Mouse (Mus musculus) large intestine, adult 2 months (tissue): ENCODE measurements around the gene Omp. TPM values are rescaled to one million over a fixed set of nuclear protein-coding genes. Genes with fewer than 3 reads are reported as not detected.
"Not testable (repeated sequence)": the region's sequence is repeated elsewhere in the genome, so short reads cannot be mapped to it uniquely, and the experiment has no call there.

ENCODE experiments used
- DNase-seq: peaks from one replicate; pipeline ENCODE4 v3.0.0-alpha.2; 2012; ENCODE audit warnings: low read depth, low spot score
- WGBS: fragments of 180-500 bp; shearing (Covaris S2); methylation state at CpG from one replicate; pipeline ENCODE4 v1.1.7; 2018; 5-methylcytosine and 5-hydroxymethylcytosine counted together
- polyA plus RNA-seq: library from polyadenylated mRNA; depleted of rRNA; stranded (reverse); fragments of >200 nt; gene quantifications from 2 replicates; pipeline ENCODE4 v1.2.3, GENCODE M21; 2012; rRNA removed

Omp gene
- polyA plus RNA-seq = 0.88 and 0.94 TPM in 2 replicates

DNA sequence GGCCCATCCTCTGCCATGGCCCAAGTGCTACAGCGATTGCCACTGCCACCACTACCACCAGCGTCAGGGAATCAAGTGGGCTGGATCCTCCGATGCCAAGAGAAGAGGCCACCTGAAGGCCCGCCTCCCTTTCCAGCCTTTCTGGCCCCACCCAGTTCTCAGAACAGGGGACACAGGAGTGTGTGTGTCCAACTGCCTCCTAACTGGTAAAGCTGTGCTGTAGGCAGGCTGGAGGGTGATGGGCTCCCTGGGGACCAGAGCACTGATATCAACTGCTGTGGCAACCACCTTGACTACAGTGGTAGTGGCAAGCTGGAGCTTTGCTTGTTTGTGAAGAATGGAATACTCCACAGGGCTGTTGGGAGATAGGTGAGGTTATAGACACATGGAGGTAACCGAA, at the start of gene Omp:
Gene Omp (minus strand): TSS at position 101 of the 400 bp plus-strand sequence.
- WGBS = 80% methylated on average over 5 of the region's 5 CpGs
- no peak for DNase-seq

DNA sequence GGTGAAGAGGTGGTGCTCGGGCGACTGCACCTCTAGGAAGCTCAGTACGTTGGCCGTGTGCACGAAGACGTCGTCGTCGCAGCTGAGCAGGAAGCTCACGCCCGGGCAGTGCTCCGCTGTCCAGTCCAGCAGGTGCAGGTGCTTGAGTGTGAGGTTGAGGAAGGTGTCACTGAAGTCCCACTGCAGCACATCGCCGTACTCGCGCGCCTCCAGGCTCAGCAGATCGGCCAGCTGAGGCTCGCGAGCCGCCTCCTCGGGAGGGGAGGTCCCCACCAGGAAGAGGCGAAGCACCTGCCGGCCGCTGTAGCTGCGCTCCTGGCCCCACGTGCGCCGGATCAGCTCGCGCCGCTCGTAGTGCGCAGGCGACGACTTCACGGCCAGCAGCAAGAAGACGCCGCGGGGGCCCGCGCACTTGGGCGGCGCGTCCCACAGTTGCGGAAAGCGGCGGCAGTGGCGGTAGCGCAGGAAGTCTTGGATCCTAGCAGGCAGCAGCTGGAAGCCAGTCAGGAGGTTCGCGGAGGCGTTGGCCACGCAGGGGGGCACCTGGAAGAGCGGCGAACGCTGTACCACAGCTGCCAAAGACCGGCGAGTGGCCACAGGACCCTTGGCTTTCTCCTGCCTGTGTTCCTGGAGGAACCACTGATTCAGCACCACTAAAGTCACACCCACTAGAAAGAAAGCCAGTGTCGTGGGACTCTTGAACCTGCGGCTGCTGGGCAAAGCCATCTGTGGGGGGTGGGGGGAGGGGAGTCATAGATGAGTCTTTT, 48.9 kb upstream of the Omp start:
- no peak for DNase-seq

DNA sequence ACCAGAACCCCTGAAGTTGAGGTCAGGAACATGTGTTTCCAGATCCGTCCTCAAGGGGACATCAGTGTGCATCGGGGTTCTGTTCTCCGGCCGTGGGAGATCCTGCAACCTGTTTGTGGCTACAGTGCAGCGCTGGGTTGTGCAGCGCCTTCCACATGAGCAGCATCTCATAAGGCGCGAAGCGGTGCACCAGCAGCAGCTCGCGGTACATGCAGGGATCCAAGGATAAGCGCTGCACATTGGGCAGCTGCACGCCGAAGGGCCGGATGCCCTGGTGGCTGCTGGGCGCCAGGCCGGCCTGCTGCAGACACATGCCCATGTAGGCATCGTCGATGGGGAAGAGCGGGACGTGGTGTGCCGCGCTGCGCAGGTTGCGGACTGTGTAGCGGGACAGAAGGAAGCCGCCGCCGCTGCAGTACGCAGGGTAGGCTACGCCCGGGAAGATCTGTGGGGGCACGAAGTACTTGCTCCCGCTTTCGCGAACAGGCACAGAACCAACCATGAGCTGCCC, 48.3 kb upstream of the Omp start:
- DNase-seq = no peak
- WGBS = 5% methylated on average over 36 of the region's 36 CpGs

More for the DNA sequence above, 48.9 kb upstream of the Omp start:
- WGBS = under 1% methylated on average over 61 of the region's 61 CpGs

DNA sequence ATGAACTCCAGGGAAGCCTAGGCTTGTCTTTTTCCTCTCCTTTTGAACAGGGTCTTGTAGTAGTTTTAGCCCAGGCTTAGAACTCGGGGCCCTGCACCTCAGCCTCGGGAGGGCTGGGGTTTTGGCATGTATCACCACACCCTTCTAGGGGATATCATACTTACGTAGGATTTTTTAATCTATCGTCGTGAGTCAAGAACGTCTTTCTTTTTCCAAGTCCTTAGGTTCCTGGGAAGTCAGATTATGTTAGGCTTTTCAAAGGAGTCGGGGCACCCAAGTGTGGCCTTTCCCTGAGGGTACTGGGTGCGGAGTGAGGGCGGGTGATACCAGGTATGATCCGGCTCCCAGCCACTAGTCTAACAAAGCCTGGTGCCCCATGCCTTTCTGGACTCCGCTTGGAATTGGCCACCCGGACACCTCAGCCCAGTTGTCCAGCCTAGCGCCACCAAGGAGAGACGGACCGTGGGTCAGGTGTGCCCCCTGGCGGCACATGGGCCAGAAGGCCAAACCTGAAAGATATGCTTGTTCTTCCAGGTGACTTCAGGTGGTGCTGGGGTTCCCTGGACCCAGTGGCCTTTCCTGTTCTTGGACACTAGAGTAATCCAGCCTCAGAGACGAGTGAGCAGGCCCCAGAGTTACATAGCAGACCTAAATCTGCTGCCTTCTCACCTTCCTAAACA, 46.4 kb upstream of the Omp start:
- no peak for DNase-seq
- WGBS = 70% methylated on average over 17 of the region's 17 CpGs

DNA sequence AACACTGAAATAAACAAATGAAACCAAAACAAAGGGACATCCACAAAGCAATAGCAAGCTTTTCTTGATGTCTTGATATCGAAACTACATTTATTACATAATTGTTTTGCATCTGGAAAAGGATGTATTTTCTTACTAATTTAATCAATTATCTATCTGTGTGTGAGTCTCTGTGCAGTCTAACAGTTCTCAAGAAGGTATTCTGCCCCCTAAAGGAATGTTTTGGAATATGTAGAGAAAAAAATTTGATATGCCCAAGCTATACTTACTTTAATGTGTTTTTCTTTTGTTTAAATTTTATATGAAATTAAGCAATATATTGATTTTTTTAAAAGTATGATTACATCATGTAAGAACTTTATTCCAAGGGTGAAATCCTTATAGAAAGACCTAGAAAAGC, 45.3 kb upstream of the Omp start:
- 83% methylated on average over 1 of the region's 1 CpGs for WGBS
- DNase-seq = no peak

DNA sequence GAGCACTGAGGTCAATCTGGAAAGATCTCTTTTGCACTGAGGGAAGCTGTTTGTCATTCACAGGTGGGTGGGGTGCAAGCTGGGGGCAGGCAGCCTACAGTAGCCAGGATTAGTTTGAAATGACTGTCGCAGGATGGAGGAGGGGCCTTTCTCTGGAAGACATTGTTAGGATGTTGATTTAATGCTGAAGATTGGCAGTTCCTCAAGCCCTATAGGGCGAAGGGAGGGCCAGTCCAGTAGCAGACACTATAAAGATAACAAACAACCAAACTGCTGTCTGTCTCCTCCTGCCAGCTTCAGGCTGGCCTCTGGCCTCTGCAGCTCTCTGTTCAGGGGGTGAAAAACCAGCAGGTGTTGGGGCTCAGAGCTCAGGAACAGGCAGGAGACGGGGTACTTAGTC, 44.4 kb upstream of the Omp start:
- 22% methylated on average over 3 of the region's 3 CpGs for WGBS
- no peak for DNase-seq

DNA sequence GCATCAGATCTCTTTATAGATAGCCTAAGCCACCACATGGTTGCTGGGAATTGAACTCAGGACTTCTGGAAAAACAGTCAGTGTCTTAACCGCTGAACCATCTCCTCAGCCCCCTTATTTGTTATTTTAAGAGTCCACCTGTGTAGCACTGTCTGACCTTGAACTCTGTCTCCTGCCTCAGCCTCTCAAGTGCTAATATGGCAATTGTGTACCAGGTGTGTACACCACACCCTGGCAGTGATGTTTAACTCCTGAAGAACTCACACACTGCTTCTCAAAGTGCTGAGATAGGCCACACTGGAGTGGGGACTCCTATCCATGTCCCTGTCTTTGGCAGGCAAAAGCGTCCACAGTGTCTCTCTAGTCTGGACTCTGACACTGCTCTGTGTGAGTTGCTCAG, 43.4 kb upstream of the Omp start:
- no peak for DNase-seq
- WGBS = 83% methylated on average over 2 of the region's 2 CpGs

DNA sequence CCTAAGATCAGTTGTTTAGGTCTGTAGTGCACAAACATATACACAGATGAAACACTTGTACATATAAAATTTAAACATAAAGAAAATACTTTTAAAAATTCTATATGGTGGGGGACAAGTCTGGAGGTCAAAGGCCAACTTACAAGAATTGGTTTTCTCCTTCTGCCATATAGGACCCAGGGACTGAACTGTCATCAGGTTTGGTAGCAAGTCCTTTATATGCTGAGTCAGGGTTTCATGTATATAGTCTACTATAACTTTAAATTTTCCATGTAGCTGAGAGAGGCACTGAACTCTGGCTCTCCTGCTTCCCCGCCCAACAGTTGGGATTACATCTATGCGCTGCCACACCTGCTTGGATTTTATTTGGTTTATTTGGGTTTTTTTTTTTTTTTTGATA, 42.9 kb upstream of the Omp start:
- no peak for DNase-seq
- WGBS = 71% methylated on average over 2 of the region's 2 CpGs

DNA sequence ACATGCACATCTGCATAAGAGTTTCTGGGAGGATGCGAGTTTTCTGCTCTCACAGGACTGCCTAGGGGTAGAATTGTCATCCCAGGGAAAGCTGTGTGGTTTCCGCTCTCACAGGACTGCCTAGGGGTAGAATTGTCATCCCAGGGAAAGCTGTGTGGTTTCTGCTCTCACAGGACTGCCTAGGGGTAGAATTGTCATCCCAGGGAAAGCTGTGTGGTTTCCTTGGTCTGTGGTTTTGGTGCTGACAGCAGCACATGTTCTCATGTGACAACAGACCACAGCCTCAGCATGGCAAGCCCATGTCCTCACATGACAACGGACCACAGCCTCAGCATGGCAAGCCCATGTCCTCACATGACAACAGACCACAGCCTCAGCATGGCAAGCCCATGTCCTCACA, 42.0 kb upstream of the Omp start:
- 87% methylated on average over 3 of the region's 3 CpGs for WGBS
- DNase-seq = not testable (repeated sequence)

DNA sequence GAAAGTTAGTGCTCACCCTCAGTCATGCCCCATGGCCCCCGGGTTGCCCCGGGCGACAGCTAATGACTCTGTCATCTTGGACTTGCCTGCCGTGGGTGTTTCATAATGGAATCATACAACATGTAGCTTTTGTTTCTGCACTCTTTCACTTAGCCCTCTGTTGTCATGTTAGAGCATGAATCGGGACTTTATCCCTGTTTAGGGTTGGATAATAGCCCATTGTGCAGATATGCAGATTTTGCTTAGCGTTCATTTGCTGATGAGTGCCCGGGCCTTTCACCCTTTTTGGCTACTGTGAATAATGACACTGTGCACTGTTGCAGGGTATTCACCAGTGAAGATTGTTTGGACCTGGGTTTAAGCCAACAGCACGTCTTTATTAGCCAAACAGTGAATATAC, 41.3 kb upstream of the Omp start:
- WGBS = 45% methylated on average over 8 of the region's 8 CpGs

DNA sequence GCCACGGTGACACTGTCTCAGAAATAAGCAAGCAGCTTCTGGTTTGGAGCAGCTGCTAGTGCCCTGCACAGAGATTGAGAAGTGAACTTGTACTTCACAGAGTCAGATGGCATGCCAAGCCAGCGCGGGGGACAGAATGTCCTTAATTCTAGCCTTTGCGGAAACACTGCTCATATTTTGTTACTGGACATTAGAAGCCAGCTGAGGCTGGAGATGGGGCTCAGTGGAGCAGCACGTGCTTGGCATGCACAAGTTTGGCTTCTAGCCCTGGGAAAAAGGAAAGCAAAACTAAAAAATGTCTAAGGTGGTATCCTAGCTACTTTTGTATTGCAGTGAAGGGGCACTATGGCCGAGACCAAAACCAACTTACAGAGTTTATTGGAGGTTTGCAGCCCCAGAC, 40.0 kb upstream of the Omp start:
- 61% methylated on average over 6 of the region's 6 CpGs for WGBS
- no peak for DNase-seq

More for the DNA sequence above, 41.3 kb upstream of the Omp start:
- no peak for DNase-seq

DNA sequence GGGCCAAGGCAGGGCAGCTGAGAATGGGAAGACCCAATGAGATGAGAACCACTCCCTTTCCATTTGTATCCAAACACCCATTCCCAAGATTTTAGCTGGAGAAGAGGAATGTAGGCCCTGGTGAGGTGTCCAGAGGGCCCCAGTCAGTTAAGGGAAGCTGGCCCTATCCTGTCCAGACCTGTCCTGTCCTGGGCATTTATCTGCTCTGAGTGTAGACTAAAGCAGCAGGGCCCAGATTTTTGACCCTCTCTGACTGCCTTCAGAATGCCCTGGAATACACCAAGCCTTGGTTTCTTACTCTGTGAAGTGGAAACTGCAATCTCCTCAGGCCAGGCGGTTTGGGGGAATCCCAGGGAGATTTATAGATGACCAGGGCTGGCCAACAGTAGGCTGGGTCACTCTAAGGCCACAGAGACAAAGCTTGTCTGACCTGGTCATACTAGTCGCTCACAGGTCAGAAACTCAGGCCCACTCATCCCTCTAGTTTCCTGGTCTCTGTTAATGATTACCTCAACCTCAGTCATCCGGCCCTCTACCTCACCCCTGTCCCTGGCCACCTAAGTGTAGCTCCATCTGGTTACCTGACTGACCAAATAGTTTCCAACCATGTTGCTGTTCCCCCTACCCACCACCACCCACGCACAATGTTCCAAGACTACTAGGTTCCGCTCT, 33.4 kb upstream of the Omp start:
- no peak for DNase-seq
- 40% methylated on average over 5 of the region's 5 CpGs for WGBS

DNA sequence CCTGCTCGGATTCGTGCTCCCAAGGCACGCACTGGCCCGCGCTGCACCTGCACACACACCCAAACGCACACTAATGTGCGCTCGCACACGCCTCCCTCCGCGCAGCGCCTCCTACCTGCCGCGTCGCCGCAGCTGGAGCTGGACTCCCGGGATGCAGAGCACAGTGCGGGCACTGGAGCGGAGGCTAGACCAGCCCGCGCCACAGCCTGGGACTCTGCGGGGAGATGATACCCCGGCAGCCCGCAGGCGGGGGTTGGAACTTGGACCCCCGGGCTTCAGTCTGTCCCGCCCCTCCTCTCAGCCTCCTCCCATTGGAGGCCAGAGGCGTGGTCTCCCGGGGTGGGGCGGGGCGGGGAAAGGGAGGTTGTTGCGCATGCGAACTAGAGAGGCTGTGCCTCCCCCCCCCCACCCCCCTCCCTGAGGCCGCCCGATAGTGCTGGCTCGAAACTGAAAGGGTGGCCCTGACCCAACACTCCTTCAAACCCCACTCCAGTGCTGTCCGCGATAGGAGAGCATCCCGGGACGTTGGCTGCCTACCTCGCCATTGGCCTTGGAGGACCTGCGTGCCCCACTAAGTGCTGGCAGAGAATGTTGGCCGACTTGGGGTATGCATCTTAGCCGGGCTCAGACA, 32.7 kb upstream of the Omp start, which contains the start of gene Capn5:
Gene Capn5 (minus strand): TSS at position 346 of the 631 bp plus-strand sequence.
- WGBS = under 1% methylated on average over 44 of the region's 44 CpGs
- DNase-seq = no peak

DNA sequence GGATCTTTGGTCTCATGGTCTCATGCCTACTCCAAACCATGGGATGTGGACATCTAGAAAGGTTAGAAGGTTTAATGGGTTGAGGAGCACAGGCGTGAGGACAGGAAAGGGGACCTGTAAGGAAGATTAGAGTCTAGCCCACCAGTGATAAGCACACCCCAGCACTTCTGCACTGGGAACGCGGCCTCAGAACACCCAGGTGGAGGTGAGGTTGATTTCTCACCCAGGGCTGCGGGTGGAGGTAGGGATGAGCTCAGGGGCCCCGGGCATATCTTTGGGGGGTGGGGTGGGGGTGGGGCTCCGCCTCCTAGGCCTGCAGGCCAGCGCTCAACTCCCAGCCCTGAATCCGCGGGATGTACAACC, 32.2 kb upstream of the Omp start:
- DNase-seq = no peak
- WGBS = 3% methylated on average over 9 of the region's 9 CpGs

DNA sequence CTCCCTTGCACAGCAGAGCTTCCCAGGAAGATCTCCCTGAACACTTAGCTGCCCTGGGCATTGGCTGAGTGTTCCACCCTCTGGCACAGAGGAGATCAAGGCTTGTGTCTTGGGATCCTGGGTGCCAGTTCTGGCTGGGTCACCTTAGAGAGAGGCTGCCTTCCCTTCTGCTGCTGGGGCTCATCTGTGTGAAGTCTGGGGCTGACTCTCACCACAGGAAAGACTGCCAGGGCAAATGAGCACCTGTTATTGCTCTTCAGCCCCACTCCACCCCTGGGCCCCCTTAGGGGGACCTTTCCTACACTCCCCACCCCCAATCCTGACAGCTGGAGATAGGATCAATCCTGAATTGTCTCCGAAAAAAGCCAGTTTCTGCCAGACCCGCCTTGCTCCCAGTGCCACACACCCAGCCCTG, 31.8 kb upstream of the Omp start:
- 20% methylated on average over 2 of the region's 2 CpGs for whole genome bisulfite sequencing
- DNase-seq = no peak

DNA sequence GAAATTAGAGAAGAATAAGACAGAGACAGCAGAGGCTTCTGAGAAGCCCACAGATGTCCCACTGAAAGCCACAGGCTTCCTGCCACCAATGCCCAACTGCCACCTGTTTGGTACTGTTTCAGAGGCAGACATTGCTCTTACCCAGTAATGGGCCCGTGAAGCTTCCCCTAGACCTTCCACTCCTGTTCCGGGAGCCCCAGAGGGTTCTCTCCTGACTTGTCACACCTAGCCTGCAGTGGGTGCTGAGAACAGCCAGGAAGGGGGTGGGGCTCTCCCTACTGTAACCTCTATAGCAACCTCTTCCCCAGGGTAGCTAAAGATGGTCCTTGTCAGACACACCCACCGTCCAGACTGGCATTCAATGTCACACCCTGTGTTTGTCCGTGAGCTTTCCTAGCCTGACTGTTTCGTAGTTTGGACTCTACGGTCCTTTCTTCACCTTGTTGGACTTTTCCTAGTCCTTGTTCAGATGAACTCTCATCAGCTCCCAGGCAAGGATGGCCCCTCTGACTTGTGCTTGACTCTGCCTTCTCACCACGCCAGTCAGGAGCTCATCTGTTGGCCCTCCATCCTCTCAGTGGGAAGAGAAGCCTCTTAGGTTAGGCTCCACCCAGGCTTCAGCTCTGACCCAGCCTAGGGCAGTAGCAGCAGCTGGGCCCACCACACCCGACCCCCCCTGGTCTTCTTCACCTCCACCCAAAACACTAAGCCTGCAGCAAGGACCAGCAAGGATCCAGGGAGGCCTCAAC, 31.2 kb upstream of the Omp start:
- no peak for DNase-seq
- 30% methylated on average over 8 of the region's 8 CpGs for WGBS

DNA sequence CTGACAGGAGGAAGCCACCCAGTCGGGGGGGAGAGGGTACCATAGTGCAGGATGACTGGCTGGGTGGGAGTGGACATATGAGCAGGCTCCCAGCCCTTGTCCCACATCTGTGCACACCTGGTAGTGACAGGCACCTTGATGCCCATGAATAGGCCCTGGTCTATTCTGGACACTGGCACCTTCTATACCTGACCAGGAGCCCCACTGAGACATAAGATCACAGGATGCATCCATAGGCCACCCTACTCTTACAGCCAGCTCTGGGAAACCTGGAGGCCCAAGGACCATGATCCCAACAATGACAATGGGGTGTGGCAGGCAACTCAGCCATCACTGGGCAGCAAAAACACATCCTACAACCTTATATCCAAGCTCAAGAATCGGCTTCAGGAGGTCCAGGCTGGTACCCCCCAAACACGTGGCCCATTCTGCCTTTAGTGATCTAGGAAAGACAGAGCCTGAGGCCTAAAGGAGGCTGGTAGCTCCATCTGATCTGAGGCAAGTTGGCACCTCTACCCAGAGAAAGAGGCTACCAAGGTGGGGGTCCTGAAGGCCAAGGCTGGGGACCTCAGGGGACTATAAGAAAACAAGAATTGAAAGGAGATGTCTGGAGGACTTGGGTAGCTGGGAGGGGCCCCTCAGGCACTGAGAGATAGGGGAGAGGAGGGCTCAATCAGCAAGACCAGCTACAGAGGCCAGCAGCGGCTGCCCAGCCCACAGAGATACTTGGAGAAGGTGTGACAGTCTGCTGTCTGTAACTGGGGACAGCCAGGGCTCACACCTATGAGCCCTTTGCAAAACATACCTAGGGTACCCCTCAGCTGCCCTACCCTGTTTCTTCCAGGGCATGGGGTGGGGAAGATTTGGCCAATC, 29.8 kb upstream of the Omp start:
- DNase-seq = no peak
- 84% methylated on average over 4 of the region's 4 CpGs for WGBS

DNA sequence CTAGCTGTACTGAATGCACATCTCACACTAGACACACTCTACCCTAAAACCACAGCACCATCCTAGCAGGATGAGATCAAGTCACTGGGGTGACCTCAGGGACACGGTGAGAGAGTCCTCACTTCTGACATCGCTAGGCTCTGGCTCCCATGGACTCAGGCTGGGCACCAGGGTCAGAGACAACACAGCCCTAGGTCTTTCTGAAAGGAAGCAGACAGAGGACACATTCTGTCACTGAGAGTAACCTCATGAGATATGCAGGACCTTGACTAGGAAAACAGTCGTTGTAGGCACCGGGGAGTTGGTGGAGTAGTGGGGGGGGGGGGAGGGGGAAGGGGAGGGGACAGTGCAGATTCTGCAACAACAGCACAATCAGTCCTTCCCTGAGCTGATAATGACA, 28.1 kb upstream of the Omp start:
- 59% methylated on average over 4 of the region's 4 CpGs for WGBS
- no peak for DNase-seq
